Mouse (Mus musculus) liver, adult 2 months (tissue): ENCODE results near the gene E2f8.
A peak's percentile ranks its signal among the peaks of the same experiment; 100 is the strongest.

ENCODE experiments used
- CTCF ChIP-seq: fragments of 200-500 bp; IDR thresholded peaks from 2 replicates; pipeline ENCODE4 v1.5.1; 2011; ENCODE audit warnings: low read depth, low read length, control low read depth
- POLR2A ChIP-seq: fragments of 200-500 bp; IDR thresholded peaks from 2 replicates; pipeline ENCODE4 v1.6.1; 2011; ENCODE audit warnings: low read length, control low read depth; ENCODE audit not compliant: insufficient read depth; ENCODE audit errors: extremely low read depth

- TF ChIP-seq POLR2A, result 0 out of 2 replicates have a peak, but pooled peaks have one; percentile 37
- no peak for TF ChIP-seq CTCF
Observed at GRCm38 (mm10) chr7:48843541-48843940, 37.9 kb downstream of the E2f8 start.
